Mouse (Mus musculus) E14TG2a.4 (cell line): ENCODE measurements around the gene Dscaml1.

Experiments used
- H3K27me3 ChIP-seq: 2 replicates; pipeline ENCODE4 v1.6.1; 2014; ENCODE audit warnings: low read length, control low read depth; ENCODE audit not compliant: insufficient read depth
- H3K36me3 ChIP-seq: 2 replicates; pipeline ENCODE4 v1.6.1; 2014; ENCODE audit warnings: low read length, control low read depth; ENCODE audit not compliant: insufficient read depth
- H3K4me1 ChIP-seq: replicated peaks from 2 replicates; pipeline ENCODE4 v1.6.1; 2014; ENCODE audit warnings: low read depth, low read length, control low read depth
- H3K4me3 ChIP-seq: replicated peaks from 2 replicates; pipeline ENCODE4 v1.5.1; 2014; ENCODE audit warnings: mild to moderate bottlenecking, low read length
- H3K9me3 ChIP-seq: 2 replicates; pipeline ENCODE4 v1.6.1; 2014; ENCODE audit warnings: low read length, control low read depth
- CTCF ChIP-seq: conservative IDR thresholded peaks from 2 replicates; pipeline ENCODE4 v1.5.1; 2014; ENCODE audit warnings: low read length
- NANOG ChIP-seq: IDR thresholded peaks from 2 replicates; pipeline ENCODE4 v1.6.1; 2014; ENCODE audit warnings: borderline replicate concordance, low read length, mixed read lengths
- POU5F1 ChIP-seq: IDR thresholded peaks from 2 replicates; pipeline ENCODE4 v1.6.1; 2014; ENCODE audit warnings: low read length, borderline replicate concordance

The Dscaml1 gene

DNA sequence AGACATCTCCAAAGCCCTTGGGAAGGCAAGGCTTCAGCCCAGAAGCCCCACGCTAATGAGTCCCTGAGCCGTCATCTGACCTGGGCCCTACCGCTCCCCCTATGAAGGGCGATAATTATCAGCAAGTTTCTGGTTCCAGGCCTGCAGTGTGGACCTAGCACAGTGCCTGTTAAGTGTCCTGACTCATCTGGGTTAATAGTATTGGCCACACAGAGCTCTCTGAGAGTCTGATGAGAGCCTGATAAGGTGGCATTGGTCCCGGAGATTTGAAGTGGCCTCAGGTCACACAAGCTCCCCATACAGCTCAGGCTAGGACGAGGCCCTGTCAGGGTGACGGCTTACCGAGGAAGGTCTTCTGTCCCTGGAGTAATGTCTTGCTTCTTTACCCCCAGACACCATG is 36.8 kb upstream of the Dscaml1 start:
- 0 out of 2 replicates have a peak overlapping the region, but pooled peaks have one; percentile 35 for H3K4me3 ChIP-seq
- no peaks in the 10 kb centered on the region for H3K27me3 ChIP-seq
- H3K9me3 ChIP-seq, result no peaks in the 10 kb centered on the region
- H3K36me3 ChIP-seq, result peaks cover 57% of the 10 kb centered on the region
- peaks cover 74% of the 10 kb centered on the region for H3K4me1 ChIP-seq
- no peak for TF ChIP-seq POU5F1
- TF ChIP-seq CTCF, result no peak
- TF ChIP-seq NANOG, result no peak

DNA sequence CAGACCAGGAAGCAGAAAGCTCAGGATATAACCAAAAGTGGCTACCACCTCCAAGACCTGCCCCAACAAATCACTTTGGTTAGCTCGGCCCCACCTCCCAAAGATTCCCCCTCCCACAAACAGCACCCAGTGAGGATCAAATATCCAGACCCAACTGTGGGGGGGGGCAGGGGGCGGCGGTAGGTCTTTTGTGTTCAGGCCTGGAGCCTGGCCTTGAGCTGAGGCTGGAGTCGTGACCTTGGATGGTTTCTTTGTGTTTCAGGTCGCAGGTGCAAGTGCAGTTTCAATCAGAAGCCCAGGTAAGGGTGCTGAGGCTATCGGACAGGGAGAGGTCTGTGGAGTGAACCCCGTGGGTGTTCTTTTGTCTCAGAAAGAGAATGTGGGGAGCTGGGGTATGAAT is 35.1 kb upstream of the Dscaml1 start:
- Histone ChIP-seq H3K4me1 (peaks cover 83% of the 10 kb centered on the region), H3K4me3 (peak overlapping the region; percentile 23; the same call in 1 of the 2 replicates), H3K27me3 (no peaks in the 10 kb centered on the region), H3K9me3 (no peaks in the 10 kb centered on the region), H3K36me3 (peaks cover 66% of the 10 kb centered on the region)
- TF ChIP-seq POU5F1 (no peak), NANOG (peak; percentile 14; the same call in 1 of the 2 replicates)

DNA sequence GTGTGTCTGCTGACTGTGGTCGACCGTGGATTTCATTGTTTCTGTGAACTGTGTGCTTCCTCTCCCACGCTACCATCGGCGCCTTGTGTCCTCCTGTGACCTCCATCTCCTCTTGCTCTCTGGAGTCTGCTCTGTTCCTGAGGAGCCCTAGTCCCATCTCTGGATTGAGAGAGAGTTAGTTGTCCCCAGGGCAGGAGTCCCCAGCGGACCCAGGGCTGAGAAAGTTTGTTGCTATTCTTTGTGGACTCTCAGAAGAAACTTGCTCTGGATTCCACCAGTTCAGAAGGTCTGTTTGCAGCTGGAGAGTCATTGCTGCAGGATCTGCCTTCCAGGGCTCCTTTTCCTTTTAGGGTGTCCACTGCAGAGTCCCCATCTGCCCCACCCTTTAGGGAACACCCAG is 31.2 kb upstream of the Dscaml1 start:
- Histone ChIP-seq H3K36me3 (peaks cover 61% of the 10 kb centered on the region), H3K4me3 (no peak overlapping the region), H3K9me3 (no peaks in the 10 kb centered on the region), H3K4me1 (peaks cover 83% of the 10 kb centered on the region), H3K27me3 (no peaks in the 10 kb centered on the region)
- no peak for TF ChIP-seq CTCF

DNA sequence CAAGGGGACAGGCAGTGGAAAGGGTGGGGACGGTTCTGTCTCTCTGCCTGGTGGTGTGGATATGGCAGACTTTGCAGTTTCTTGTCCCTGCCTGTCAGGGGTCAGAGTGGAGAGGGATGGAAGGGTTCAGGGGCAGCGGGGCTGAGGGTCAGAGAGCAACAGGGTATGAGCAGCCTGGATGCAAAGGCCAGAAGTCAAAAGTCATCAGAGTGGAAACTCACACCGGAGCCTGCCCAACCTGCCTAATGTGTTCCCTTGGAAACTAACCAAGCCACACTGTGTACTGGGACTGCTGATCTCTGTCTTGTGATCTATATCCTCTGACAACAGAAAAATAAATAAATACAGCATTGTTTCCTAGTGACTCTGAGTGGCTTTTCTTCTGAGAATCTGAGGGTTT is 30.6 kb upstream of the Dscaml1 start:
- Histone ChIP-seq H3K4me3 (no peak overlapping the region), H3K36me3 (peaks cover 57% of the 10 kb centered on the region), H3K4me1 (peaks cover 77% of the 10 kb centered on the region), H3K9me3 (no peaks in the 10 kb centered on the region), H3K27me3 (0 out of 2 replicates have a peak, but pooled peaks cover 3% of the 10 kb centered on the region)
- TF ChIP-seq POU5F1 (no peak), CTCF (no peak), NANOG (no peak)

DNA sequence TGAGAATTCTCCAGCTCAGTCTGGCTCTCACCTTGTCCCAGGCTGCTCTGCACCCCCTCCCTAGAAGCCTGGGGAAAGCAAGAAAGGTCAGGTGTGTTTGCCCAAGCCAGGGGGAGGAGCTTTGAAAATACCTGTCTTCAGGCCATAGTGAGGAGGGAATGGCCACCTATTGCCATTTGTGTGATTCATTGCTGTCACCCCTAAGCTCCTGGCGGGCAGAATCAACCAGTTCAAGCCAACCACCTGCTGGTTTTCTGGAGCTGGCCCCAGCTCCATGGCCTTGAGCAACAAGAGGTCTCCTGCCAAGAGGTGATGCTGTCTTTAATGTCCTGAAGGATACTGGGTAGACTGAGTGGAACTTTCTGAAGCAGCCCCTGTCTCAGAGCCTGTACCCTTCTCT is 28.1 kb upstream of the Dscaml1 start:
- H3K4me1 ChIP-seq, result peaks cover 77% of the 10 kb centered on the region
- 0 out of 2 replicates have a peak, but pooled peaks cover 5% of the 10 kb centered on the region for H3K27me3 ChIP-seq
- no peak overlapping the region for H3K4me3 ChIP-seq
- no peak for TF ChIP-seq NANOG
- no peak for TF ChIP-seq CTCF
- no peak for TF ChIP-seq POU5F1
- no peaks in the 10 kb centered on the region for H3K9me3 ChIP-seq
- peaks cover 43% of the 10 kb centered on the region for H3K36me3 ChIP-seq

DNA sequence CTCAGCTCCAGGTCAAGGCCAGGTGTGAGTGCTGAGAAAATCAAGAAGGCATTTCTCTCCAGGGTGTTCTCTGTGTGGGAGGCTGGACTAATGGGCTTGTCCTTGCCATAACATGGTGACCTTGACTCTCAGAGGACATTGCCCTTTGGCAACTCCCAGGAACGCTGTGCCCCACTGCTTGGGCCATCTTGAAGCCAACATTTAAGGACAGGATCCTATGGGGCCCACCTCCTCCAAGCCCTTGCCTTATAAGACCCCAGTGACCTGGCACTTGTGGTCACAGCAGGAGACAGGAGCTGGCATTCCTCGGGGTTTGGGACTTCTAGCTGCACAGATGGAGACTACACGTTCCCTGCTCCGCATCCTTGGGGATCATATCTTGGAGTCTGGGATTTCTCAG is 27.0 kb upstream of the Dscaml1 start, which contains the start of gene Fxyd2:
Gene Fxyd2, plus strand, starts transcription at position 236 of the 400 bp plus-strand sequence.
- H3K9me3 ChIP-seq, result no peaks in the 10 kb centered on the region

DNA sequence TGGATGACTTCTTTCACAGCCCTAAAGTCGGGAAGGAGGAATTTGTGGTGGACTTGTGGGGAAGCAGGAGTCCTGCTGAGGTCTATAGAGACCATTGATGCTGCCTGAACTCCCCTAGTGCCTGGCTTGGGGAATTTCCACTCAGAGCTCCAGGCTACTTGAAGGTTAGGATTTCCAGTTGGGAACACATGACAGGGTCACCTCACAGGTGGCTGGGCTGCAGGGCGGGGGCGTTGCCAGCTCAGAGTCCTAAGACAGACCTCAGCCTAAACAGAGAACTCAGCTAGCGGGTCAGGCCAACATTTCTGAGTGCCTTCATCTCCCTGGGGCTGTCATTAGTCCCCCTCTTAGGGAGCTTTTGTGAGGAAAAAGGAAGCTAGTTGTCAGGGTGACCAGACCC is 24.6 kb upstream of the Dscaml1 start:
- Histone ChIP-seq H3K4me3 (no peak overlapping the region), H3K27me3 (0 out of 2 replicates have a peak, but pooled peaks cover 5% of the 10 kb centered on the region), H3K4me1 (peaks cover 75% of the 10 kb centered on the region), H3K36me3 (peaks cover 8% of the 10 kb centered on the region), H3K9me3 (no peaks in the 10 kb centered on the region)
- no peak for TF ChIP-seq NANOG
- no peak for TF ChIP-seq CTCF
- TF ChIP-seq POU5F1, result no peak

More for the DNA sequence above, 27.0 kb upstream of the Dscaml1 start, which contains the start of gene Fxyd2:
- Histone ChIP-seq H3K4me3 (no peak within 1 kb of the TSS), H3K4me1 (peaks cover 82% of the 10 kb centered on the region), H3K27me3 (0 out of 2 replicates have a peak, but pooled peaks cover 5% of the 10 kb centered on the region), H3K36me3 (peaks cover 32% of the 10 kb centered on the region)
- TF ChIP-seq CTCF (no peak), NANOG (no peak), POU5F1 (no peak)

DNA sequence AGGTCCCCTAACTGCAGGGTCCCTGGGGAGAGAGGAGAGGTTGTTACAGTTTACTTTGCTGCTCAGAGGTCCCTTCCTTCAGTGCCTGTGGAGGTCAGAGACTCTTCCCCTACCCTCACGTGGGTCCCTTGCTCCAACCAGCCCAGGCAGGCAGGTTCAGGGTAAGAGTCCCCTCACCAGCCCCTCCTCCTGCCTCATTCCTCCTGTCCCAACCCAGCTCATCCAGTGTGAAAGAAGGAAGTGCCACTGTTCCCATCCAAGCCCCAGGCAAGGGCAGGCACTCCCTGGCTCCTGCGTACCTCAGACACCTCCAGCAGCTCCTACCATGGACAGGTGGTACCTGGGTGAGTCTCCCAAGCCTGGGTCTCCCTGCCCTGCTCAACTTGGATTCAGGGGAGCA is 23.5 kb upstream of the Dscaml1 start:
- no peak overlapping the region for H3K4me3 ChIP-seq
- peaks cover 5% of the 10 kb centered on the region; the same call in 1 of the 2 replicates for H3K36me3 ChIP-seq
- no peak for TF ChIP-seq POU5F1
- TF ChIP-seq NANOG, result no peak
- TF ChIP-seq CTCF, result no peak
- peaks cover 74% of the 10 kb centered on the region for H3K4me1 ChIP-seq
- 0 out of 2 replicates have a peak, but pooled peaks cover 5% of the 10 kb centered on the region for H3K27me3 ChIP-seq
- H3K9me3 ChIP-seq, result no peaks in the 10 kb centered on the region

DNA sequence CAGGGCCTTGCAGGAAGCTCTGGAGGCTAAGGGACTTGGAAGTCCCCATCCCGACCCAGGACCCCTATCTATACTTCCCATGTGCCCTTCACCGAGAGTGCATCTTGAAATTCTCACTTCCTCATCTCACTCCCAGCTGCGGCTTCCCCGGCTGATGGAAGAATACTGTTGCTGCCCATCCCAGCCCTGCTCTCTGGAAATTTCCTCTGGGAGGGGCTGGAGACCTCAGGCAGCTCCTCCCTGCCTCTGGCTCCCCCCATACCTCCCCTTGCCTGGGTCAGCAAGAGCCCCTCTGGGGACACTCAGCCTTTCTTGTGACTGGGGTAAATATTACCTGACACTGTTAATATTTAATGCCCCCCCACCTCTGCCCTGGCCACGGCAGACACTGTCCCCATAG is 20.7 kb upstream of the Dscaml1 start:
- Histone ChIP-seq H3K4me1 (peaks cover 73% of the 10 kb centered on the region), H3K9me3 (no peaks in the 10 kb centered on the region), H3K36me3 (no peaks in the 10 kb centered on the region), H3K4me3 (peak overlapping the region; percentile 17), H3K27me3 (peaks cover 14% of the 10 kb centered on the region; the same call in 1 of the 2 replicates)
- TF ChIP-seq CTCF (no peak), POU5F1 (no peak), NANOG (no peak)
